Mouse (Mus musculus): ENCODE results near the gene Gm29666. TPM values are rescaled to one million over a fixed set of nuclear protein-coding genes. Genes with fewer than 3 reads are reported as not detected.

The Gm29666 gene
- polyA plus RNA-seq (2012; rRNA removed) = 1.2 and 1.4 TPM in 2 replicates

GRCm38 (mm10) chr15:84919938-84920337 is at the start of gene Gm29666:
TSS of gene Gm29666 (minus strand) at chr15:84920038.

GRCm38 (mm10) chr15:84922884-84923507 is 3.2 kb upstream of the Gm29666 start, which contains the start of gene Nup50:
TSS of gene Nup50 (plus strand) at chr15:84923411.

Other genes starting within 250 kb of the Gm29666 start
- gene Arhgap8, start 200.0 kb downstream of the Gm29666 start, polyA plus RNA-seq (2012; rRNA removed) = 0.63 and 1.5 TPM in 2 replicates
- gene Phf21b, start 64.0 kb downstream of the Gm29666 start, polyA plus RNA-seq (2012; rRNA removed) = 92.0 and 137 TPM in 2 replicates
- 20.5 and 21.8 TPM in 2 replicates for gene Nup50, start 3.4 kb upstream of the Gm29666 start, polyA plus RNA-seq (2012; rRNA removed)
- gene 5031439G07Rik, start 68.5 kb upstream of the Gm29666 start, polyA plus RNA-seq (2012; rRNA removed) = 40.5 and 42.3 TPM in 2 replicates
- 0.31 and 1.1 TPM in 2 replicates for gene Upk3a, start 97.1 kb upstream of the Gm29666 start, polyA plus RNA-seq (2012; rRNA removed)
- 16.1 and 16.2 TPM in 2 replicates for gene Fam118a, start 108.9 kb upstream of the Gm29666 start, polyA plus RNA-seq (2012; rRNA removed)
- 0.06 and 0.15 TPM in 2 replicates for gene Smc1b, start 211.9 kb upstream of the Gm29666 start, polyA plus RNA-seq (2012; rRNA removed)
- 0.45 and 0.55 TPM in 2 replicates for gene Ribc2, start 212.0 kb upstream of the Gm29666 start, polyA plus RNA-seq (2012; rRNA removed)

All from central nervous system, embryonic 14 days (tissue).